Mouse (Mus musculus) limb, embryonic 14.5 days (tissue): ENCODE results near the gene Ifnar2. TPM values are rescaled to one million over a fixed set of nuclear protein-coding genes. Genes with fewer than 3 reads are reported as not detected.

ENCODE experiments used
- ATAC-seq: fragments of 200-750 bp; cut with Nextera tagmentation; 2 replicates; pipeline ENCODE4 v1.8.0; 2017; ENCODE audit warnings: low read depth, moderate number of reproducible peaks, moderate TSS enrichment; ENCODE audit not compliant: low FRiP score
- DNase-seq: peaks from one replicate; pipeline ENCODE4 v3.0.0-alpha.2; 2015; ENCODE audit warnings: low spot score
- H3K27ac ChIP-seq: fragments of 300-500 bp; sonication (generic); replicated peaks from 2 replicates; pipeline ENCODE4 v1.5.1; 2014; ENCODE audit warnings: low read depth, mild to moderate bottlenecking, low read length, moderate library complexity, mixed read lengths
- H3K27me3 ChIP-seq: fragments of 300-500 bp; sonication (generic); 2 replicates; pipeline ENCODE4 v1.6.1; 2014; ENCODE audit warnings: low read length, mixed read lengths; ENCODE audit not compliant: control insufficient read depth, insufficient read depth
- H3K36me3 ChIP-seq: fragments of 300-500 bp; sonication (generic); 2 replicates; pipeline ENCODE4 v1.6.1; 2014; ENCODE audit warnings: mild to moderate bottlenecking, low read length, moderate library complexity, mixed read lengths; ENCODE audit not compliant: control insufficient read depth, insufficient read depth
- H3K4me1 ChIP-seq: fragments of 300-500 bp; sonication (generic); 2 replicates; pipeline ENCODE4 v1.6.1; 2014; ENCODE audit warnings: antibody characterized with exemption, low read length, mixed read lengths; ENCODE audit not compliant: control insufficient read depth, insufficient read depth
- H3K4me2 ChIP-seq: fragments of 300-500 bp; sonication (generic); replicated peaks from 2 replicates; pipeline ENCODE4 v1.6.1; 2014; ENCODE audit warnings: low read depth, mild to moderate bottlenecking, low read length, moderate library complexity; ENCODE audit not compliant: severe bottlenecking
- H3K4me3 ChIP-seq: fragments of 300-500 bp; sonication (generic); replicated peaks from 2 replicates; pipeline ENCODE4 v1.5.1; 2014; ENCODE audit warnings: low read length
- H3K9ac ChIP-seq: fragments of 300-500 bp; sonication (generic); 2 replicates; pipeline ENCODE4 v1.6.1; 2014; ENCODE audit warnings: mild to moderate bottlenecking, low read depth, low read length, moderate library complexity; ENCODE audit not compliant: severe bottlenecking
- H3K9me3 ChIP-seq: fragments of 300-500 bp; sonication (generic); 2 replicates; pipeline ENCODE4 v1.6.1; 2016; ENCODE audit warnings: low read length; ENCODE audit not compliant: control insufficient read depth
- POLR2A ChIP-seq: fragments of 200-500 bp; IDR thresholded peaks from 2 replicates; pipeline ENCODE4 v1.8.0; 2012; ENCODE audit warnings: inconsistent platforms, mild to moderate bottlenecking, moderate library complexity, borderline replicate concordance; ENCODE audit not compliant: insufficient read depth, insufficient read length; ENCODE audit errors: extremely low read depth
- WGBS: fragments of 180-500 bp; shearing (Covaris S2); extraction: QIAGEN DNeasy Blood & Tissue Kit; methylation state at CpG from one replicate; pipeline ENCODE4 v1.1.7; 2014; 5-methylcytosine and 5-hydroxymethylcytosine counted together
- polyA plus RNA-seq, 2 experiments: library from polyadenylated mRNA; depleted of rRNA in 1 of 2; stranded (reverse) in 1 of 2; unstranded in 1 of 2; fragments of >200 nt; fragmentation: Nextera tagmentation in 1 of 2; extraction: Ambion mirVana in 1 of 2; gene quantifications; 2 replicates each; pipeline versions ENCODE4 v1.2.1 to v1.2.3; 2012 to 2014

Ifnar2 gene
- polyA plus RNA-seq, 2 experiments = 38.7 to 59.7 TPM

GRCm38 (mm10) chr16:91390100-91390499 lies 17.5 kb downstream of the Ifnar2 start:
- no peak for ATAC-seq
- H3K9me3 ChIP-seq = no peaks in the 10 kb centered on the region
- H3K4me3 ChIP-seq = no peak overlapping the region
- H3K36me3 ChIP-seq = peaks cover 74% of the 10 kb centered on the region
- H3K27ac ChIP-seq = no peak overlapping the region
- H3K9ac ChIP-seq = no peak overlapping the region
- no peaks in the 10 kb centered on the region for H3K4me1 ChIP-seq
- WGBS = 91% methylated on average over 4 of the region's 4 CpGs
- TF ChIP-seq POLR2A = no peak
- no peaks in the 10 kb centered on the region for H3K27me3 ChIP-seq
- H3K4me2 ChIP-seq = no peak overlapping the region
- no peak for DNase-seq

GRCm38 (mm10) chr16:91391421-91391820 lies 18.8 kb downstream of the Ifnar2 start, which contains the start of gene Gm21970:
Gene Gm21970 (plus strand): TSS chr16:91391721.
- 78% methylated on average over 5 of the region's 5 CpGs for WGBS
- ATAC-seq (no peak), DNase-seq (no peak)
- no peak for TF ChIP-seq POLR2A
- Histone ChIP-seq H3K4me3 (no peak within 1 kb of the TSS), H3K4me1 (no peaks in the 10 kb centered on the region), H3K9ac (no peak within 1 kb of the TSS), H3K36me3 (peaks cover 79% of the 10 kb centered on the region), H3K27me3 (no peaks in the 10 kb centered on the region), H3K27ac (no peak within 1 kb of the TSS), H3K9me3 (no peaks in the 10 kb centered on the region), H3K4me2 (no peak within 1 kb of the TSS)

- no peak for TF ChIP-seq POLR2A
- 84% methylated on average over 4 of the region's 4 CpGs for WGBS
- no peak for ATAC-seq
Observed at GRCm38 (mm10) chr16:91394826-91395410, 22.3 kb downstream of the Ifnar2 start.

GRCm38 (mm10) chr16:91395633-91396392 lies 23.2 kb downstream of the Ifnar2 start:
- Histone ChIP-seq H3K27me3 (no peaks in the 10 kb centered on the region), H3K9ac (no peak overlapping the region), H3K36me3 (peaks cover 55% of the 10 kb centered on the region), H3K9me3 (no peaks in the 10 kb centered on the region), H3K27ac (no peak overlapping the region), H3K4me1 (peaks cover 4% of the 10 kb centered on the region; the same call in 1 of the 2 replicates), H3K4me3 (no peak overlapping the region), H3K4me2 (no peak overlapping the region)
- WGBS = 59% methylated on average over 8 of the region's 8 CpGs
- no peak for ATAC-seq
- TF ChIP-seq POLR2A = no peak
- no peak for DNase-seq

More at GRCm38 (mm10) chr16:91394826-91395410, 22.3 kb downstream of the Ifnar2 start:
- Histone ChIP-seq H3K27ac (no peak overlapping the region), H3K4me3 (no peak overlapping the region), H3K9me3 (no peaks in the 10 kb centered on the region), H3K4me2 (no peak overlapping the region), H3K36me3 (peaks cover 55% of the 10 kb centered on the region), H3K27me3 (no peaks in the 10 kb centered on the region), H3K4me1 (no peaks in the 10 kb centered on the region), H3K9ac (no peak overlapping the region)
- DNase-seq = no peak

GRCm38 (mm10) chr16:91396844-91397537 lies 24.4 kb downstream of the Ifnar2 start:
- no peak for TF ChIP-seq POLR2A
- H3K9me3 ChIP-seq = no peaks in the 10 kb centered on the region
- no peak overlapping the region for H3K4me2 ChIP-seq
- ATAC-seq (no peak), DNase-seq (no peak)
- H3K4me1 ChIP-seq = peaks cover 14% of the 10 kb centered on the region
- H3K4me3 ChIP-seq = no peak overlapping the region
- H3K9ac ChIP-seq = no peak overlapping the region
- H3K36me3 ChIP-seq = peaks cover 47% of the 10 kb centered on the region
- H3K27me3 ChIP-seq = no peaks in the 10 kb centered on the region
- no peak overlapping the region for H3K27ac ChIP-seq
- WGBS = 76% methylated on average over 10 of the region's 10 CpGs
